Mouse (Mus musculus) kidney, embryonic 15.5 days (tissue): ENCODE results near the gene Taf5. TPM values are rescaled to one million over a fixed set of nuclear protein-coding genes. Genes with fewer than 3 reads are reported as not detected.
A peak's percentile ranks its signal among the peaks of the same experiment; 100 is the strongest.

Source experiments
- ATAC-seq: fragments of 200-750 bp; cut with Nextera tagmentation; replicated peaks from 2 replicates; pipeline ENCODE4 v1.8.0; 2017; ENCODE audit warnings: moderate TSS enrichment; ENCODE audit not compliant: low FRiP score
- H3K27ac ChIP-seq: fragments of 300-500 bp; sonication (generic); 2 replicates; pipeline ENCODE4 v1.5.1; 2015; ENCODE audit warnings: mild to moderate bottlenecking, inconsistent platforms
- H3K27me3 ChIP-seq: fragments of 300-500 bp; sonication (generic); 2 replicates; pipeline ENCODE4 v1.6.1; 2015; ENCODE audit warnings: inconsistent platforms
- H3K36me3 ChIP-seq: fragments of 300-500 bp; sonication (generic); 2 replicates; pipeline ENCODE4 v1.6.1; 2015; ENCODE audit warnings: inconsistent platforms
- H3K4me1 ChIP-seq: fragments of 300-500 bp; sonication (generic); 2 replicates; pipeline ENCODE4 v1.6.1; 2015; ENCODE audit warnings: inconsistent platforms
- H3K4me2 ChIP-seq: fragments of 300-500 bp; sonication (generic); 2 replicates; pipeline ENCODE4 v1.6.1; 2015; ENCODE audit warnings: moderate library complexity, mild to moderate bottlenecking, inconsistent platforms
- H3K4me3 ChIP-seq: fragments of 300-500 bp; sonication (generic); replicated peaks from 2 replicates; pipeline ENCODE4 v1.5.1; 2015; ENCODE audit warnings: mild to moderate bottlenecking, inconsistent platforms
- H3K9ac ChIP-seq: fragments of 300-500 bp; sonication (generic); 2 replicates; pipeline ENCODE4 v1.6.1; 2015; ENCODE audit warnings: mild to moderate bottlenecking, inconsistent platforms
- H3K9me3 ChIP-seq: fragments of 300-500 bp; sonication (generic); replicated peaks from 2 replicates; pipeline ENCODE4 v1.6.1; 2016; ENCODE audit warnings: inconsistent platforms
- WGBS: fragments of 180-500 bp; shearing (Covaris S2); methylation state at CpG from one replicate; pipeline ENCODE4 v1.1.7; 2015; ENCODE audit warnings: mixed read lengths; 5-methylcytosine and 5-hydroxymethylcytosine counted together
- polyA plus RNA-seq: library from polyadenylated mRNA; unstranded; fragments of >200 nt; fragmentation: Nextera tagmentation; extraction: Ambion mirVana; gene quantifications from 2 replicates; pipeline ENCODE4 v1.2.1, GENCODE M21; 2015

The Taf5 gene
- polyA plus RNA-seq, 1 experiment from 2014 or later, result 5.4 TPM

DNA sequence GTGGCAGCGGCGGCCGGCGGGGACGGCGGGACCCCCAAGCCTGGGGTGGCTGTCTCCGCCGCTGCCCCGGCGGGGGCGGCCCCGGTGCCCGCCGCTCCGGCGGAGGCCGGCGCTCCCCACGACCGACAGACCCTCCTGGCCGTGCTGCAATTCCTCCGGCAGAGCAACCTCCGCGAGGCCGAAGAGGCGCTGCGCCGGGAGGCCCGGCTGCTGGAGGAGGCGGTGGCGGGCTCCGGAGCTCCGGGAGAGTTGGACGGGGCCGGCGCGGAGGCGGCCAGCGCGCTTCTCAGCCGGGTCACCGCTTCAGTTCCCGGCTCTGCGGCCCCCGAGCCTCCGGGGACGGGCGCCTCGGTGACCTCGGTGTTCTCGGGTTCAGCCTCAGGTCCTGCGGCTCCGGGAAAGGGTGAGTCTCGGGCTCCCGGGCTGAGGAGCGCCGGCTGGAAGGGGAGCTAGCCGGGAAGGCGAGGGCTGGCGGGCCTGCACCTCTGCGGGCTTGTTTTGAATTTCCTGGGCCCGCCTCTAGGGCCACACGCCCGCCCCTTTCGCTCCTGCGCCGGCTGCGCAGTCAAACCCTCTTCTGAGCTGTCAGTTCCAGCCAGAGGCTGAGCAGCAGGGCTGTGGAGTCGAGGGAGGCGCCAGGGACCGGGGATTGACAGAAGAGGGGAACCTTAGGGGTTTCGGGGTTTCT lies 522 bp downstream of the Taf5 start:
- H3K4me3 ChIP-seq, result peak overlapping the region; percentile 86
- H3K9ac ChIP-seq, result peak overlapping the region; percentile 92
- peak; percentile 95 for ATAC-seq
- under 1% methylated on average over 70 of the region's 72 CpGs for WGBS
- no peaks in the 10 kb centered on the region for H3K9me3 ChIP-seq
- no peaks in the 10 kb centered on the region for H3K27me3 ChIP-seq
- peaks cover 26% of the 10 kb centered on the region for H3K36me3 ChIP-seq
- H3K4me1 ChIP-seq, result peaks cover 18% of the 10 kb centered on the region
- peak overlapping the region; percentile 91 for H3K27ac ChIP-seq
- peak overlapping the region; percentile 71 for H3K4me2 ChIP-seq

DNA sequence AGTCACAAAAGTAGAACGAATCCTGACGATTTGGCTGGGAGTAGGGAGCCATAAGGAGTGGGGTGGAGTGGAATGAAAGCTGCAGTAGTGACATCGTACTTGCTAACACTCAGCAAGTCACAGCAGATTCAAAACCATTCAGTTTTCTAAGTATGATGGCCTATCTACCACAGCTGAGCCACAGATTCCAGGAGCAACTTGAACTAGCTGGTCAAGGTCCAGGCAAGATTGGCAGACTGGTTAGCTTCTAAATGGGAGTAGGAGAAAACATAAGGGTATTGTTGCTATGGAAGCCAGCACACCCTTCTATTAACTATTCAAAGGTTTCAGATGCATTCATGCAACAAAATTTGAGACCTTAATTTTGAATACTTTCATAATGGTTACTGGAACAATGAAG lies 20.7 kb downstream of the Taf5 start:
- H3K4me1 ChIP-seq, result peaks cover 19% of the 10 kb centered on the region
- no peak overlapping the region for H3K9ac ChIP-seq
- 84% methylated on average over 3 of the region's 3 CpGs for WGBS
- no peak for ATAC-seq
- H3K27ac ChIP-seq, result no peak overlapping the region
- 0 out of 2 replicates have a peak overlapping the region, but pooled peaks have one; percentile 77 for H3K4me2 ChIP-seq
- peaks cover 54% of the 10 kb centered on the region for H3K36me3 ChIP-seq
- H3K4me3 ChIP-seq, result 0 out of 2 replicates have a peak overlapping the region, but pooled peaks have one; percentile 2
- no peaks in the 10 kb centered on the region for H3K27me3 ChIP-seq
- no peaks in the 10 kb centered on the region for H3K9me3 ChIP-seq

DNA sequence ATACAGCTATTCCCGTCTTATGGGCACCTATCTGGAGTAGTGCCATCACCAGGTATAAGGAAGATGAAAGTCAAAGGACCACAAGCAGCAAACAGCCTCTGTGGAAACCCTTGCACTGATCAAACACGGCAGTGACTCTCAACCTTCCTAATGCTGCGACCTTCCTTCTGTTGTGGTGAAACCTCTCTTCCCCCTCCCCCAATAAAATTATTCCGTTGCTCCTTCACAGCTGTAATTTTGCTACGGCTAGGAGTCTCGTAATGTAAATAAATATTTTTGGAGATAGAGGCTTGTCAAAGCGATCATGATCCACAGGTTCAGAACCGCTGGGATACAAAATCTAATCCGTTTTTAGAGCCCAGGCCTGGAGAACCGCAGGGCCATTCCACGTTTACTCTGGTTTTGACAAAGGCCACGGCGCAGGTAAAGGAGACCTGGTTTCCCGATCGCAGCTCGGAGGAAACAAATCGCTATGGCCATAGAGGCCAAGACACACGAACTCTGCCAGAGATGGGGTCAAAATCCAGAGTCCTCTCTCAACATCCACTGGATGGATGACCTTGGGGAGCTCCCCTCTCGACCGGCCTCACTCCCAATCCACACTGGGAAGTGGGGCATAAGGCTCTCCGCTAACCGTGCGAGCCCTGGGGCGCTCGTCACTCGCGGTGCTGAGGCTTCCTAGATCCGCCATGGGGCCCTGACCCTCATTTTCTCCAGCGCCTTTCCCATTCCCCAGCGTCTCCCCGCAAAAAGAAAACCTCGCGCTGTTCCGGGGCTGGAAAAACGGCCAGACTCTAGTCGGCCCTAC lies 22.4 kb downstream of the Taf5 start:
- ATAC-seq, result peak; percentile 68
- Histone ChIP-seq H3K27ac (peak overlapping the region; percentile 91), H3K4me3 (peak overlapping the region; percentile 90), H3K9me3 (no peaks in the 10 kb centered on the region), H3K4me2 (peak overlapping the region; percentile 77), H3K27me3 (no peaks in the 10 kb centered on the region), H3K4me1 (peaks cover 19% of the 10 kb centered on the region), H3K9ac (peak overlapping the region; percentile 98), H3K36me3 (peaks cover 52% of the 10 kb centered on the region)
- WGBS, result 1% methylated on average over 36 of the region's 36 CpGs

DNA sequence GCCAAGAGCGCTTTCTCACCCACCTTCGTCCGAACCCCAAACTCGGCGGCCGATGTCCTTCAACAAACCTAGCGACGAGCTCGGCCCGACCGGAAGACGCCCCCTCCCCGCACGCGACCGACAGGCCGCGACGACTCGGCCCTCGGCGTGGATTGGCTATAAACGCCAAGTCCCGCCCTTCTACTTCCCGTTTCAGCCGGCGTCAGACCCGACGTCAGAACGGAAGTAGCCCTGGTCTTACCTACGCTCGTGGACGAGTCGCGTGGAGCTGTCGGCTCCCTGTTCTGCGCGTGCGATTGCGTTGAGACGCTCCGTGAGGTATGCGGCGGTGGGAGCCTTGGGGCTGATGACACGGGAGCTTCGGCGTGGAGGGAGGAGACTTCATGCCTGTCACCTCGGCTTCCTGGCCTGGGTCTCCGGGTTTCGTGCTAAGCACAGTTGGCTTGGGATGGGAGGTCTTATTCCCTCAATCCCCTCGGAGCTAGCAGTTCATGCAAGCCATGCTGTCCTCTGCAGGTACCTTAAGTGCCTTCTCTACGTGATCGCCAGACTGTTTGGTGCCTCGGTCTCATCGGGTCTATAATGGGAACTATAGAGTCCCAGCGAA lies 23.1 kb downstream of the Taf5 start, which contains the start of the genes Usmg5 and Pdcd11:
TSS of gene Usmg5 (minus strand) at position 98 of the 607 bp plus-strand sequence.
TSS of gene Pdcd11 (plus strand) at position 219 of the 607 bp plus-strand sequence.
- no peaks in the 10 kb centered on the region for H3K27me3 ChIP-seq
- peak within 1 kb of the TSS; percentile 77 for H3K4me2 ChIP-seq
- peak within 1 kb of the TSS; percentile 90 for H3K4me3 ChIP-seq
- H3K36me3 ChIP-seq, result peaks cover 54% of the 10 kb centered on the region
- WGBS, result under 1% methylated on average over 56 of the region's 56 CpGs
- ATAC-seq, result peak; percentile 100
- no peaks in the 10 kb centered on the region for H3K9me3 ChIP-seq
- peak within 1 kb of the TSS; percentile 91 for H3K27ac ChIP-seq
- H3K9ac ChIP-seq, result peak within 1 kb of the TSS; percentile 98
- H3K4me1 ChIP-seq, result peaks cover 19% of the 10 kb centered on the region

DNA sequence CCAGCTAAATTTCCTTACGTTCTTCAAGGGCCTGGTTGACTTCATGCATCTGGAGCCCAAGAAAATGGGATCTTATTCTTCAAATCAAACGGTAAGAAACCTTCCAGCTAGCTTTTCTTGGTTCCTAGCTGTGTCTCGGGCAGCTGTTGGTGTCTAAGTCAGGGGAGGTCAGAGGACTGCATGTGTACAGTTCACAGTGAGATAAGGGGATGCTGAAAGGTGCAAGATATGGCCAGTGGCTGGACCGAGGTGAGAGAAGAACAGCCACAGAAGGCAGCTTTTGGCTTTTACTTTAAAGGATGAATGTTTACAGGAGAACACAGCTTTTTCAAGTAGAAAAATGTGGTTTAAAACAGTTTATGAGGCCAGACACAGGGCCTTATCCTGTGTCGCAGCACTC lies 33.5 kb downstream of the Taf5 start:
- H3K4me3 ChIP-seq, result no peak overlapping the region
- 92% methylated on average over 5 of the region's 5 CpGs for WGBS
- H3K36me3 ChIP-seq, result peaks cover 100% of the 10 kb centered on the region
- no peaks in the 10 kb centered on the region for H3K27me3 ChIP-seq
- no peaks in the 10 kb centered on the region for H3K9me3 ChIP-seq
- no peaks in the 10 kb centered on the region for H3K4me1 ChIP-seq
- no peak overlapping the region for H3K9ac ChIP-seq
- no peak overlapping the region for H3K4me2 ChIP-seq
- ATAC-seq, result no peak
- H3K27ac ChIP-seq, result no peak overlapping the region

DNA sequence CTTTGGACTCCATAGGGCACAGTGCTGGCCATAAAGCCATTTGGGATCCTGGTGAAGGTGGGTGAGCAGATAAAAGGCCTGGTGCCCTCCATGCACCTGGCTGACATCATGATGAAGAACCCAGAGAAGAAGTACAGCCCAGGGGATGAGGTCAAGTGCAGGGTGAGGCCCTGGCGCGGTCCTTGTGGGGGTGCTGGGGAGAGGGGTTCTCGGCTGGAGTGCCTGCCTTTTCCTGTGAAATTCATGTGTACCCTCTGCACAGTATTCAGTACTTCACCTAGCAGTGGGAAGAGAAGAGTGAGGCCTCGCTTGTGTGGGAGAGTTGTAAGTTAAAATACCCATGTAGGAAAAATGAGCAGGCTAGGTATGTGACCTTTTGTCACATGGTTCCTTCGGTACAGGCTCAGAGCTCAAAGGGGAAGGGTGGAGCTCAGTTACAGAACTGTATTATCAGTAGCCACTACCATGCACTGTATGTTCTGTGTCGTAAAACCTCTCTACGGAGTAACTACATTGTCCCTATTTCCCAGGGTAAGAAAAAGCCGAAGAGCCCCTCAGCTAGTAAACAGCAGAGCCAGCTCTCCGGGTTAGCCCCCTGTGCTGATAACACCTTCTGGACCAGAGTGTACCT lies 37.2 kb downstream of the Taf5 start:
- WGBS, result 90% methylated on average over 9 of the region's 9 CpGs
- no peak overlapping the region for H3K27ac ChIP-seq
- ATAC-seq, result no peak
- peaks cover 100% of the 10 kb centered on the region for H3K36me3 ChIP-seq
- H3K9me3 ChIP-seq, result no peaks in the 10 kb centered on the region
- H3K27me3 ChIP-seq, result no peaks in the 10 kb centered on the region
- no peak overlapping the region for H3K4me3 ChIP-seq
- H3K9ac ChIP-seq, result no peak overlapping the region
- no peaks in the 10 kb centered on the region for H3K4me1 ChIP-seq
- H3K4me2 ChIP-seq, result no peak overlapping the region

DNA sequence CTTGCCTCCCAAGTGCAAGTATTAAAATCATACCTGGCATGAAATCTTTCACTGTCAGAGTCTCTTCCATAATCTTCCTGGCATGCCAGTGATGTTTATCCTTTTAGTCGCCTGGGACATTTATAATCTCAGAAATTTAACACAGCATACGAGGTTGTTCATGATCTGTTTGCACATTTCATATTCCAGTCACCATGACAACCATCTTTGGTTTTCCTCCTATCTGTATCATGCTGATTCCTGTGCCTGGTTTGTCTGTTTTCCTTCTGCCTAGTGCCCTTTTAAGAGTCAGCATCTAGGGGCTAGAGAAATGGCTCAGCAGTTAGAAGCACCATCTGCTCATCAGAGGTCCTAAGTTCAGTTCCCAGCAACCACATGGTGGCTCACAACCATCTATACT lies 51.1 kb downstream of the Taf5 start:
- H3K4me2 ChIP-seq, result no peak overlapping the region
- H3K4me3 ChIP-seq, result no peak overlapping the region
- ATAC-seq, result no peak
- H3K36me3 ChIP-seq, result peaks cover 90% of the 10 kb centered on the region
- H3K4me1 ChIP-seq, result no peaks in the 10 kb centered on the region
- H3K9ac ChIP-seq, result no peak overlapping the region
- H3K9me3 ChIP-seq, result no peaks in the 10 kb centered on the region
- no peaks in the 10 kb centered on the region for H3K27me3 ChIP-seq
- WGBS, result 86% methylated on average over 2 of the region's 2 CpGs
- no peak overlapping the region for H3K27ac ChIP-seq

DNA sequence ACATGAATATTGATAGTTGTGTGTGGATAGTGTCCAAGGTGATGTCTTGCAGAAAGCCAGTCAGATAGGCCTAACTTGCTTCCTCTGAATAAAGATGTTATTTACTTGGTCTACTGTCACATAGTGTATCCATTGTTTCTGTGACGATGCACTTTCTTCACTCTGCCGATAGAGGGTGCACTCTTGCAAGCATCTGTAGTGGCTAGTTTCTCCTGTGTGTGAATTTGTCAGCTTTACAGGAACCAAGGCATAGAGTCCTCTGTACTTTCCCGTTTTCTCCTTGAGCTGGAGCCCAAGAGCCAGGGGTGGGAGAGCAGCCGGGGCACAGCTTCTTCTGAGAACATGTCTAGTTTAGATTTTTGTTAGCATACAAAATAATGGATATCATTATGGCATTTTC lies 53.5 kb downstream of the Taf5 start:
- no peak overlapping the region for H3K4me2 ChIP-seq
- no peaks in the 10 kb centered on the region for H3K4me1 ChIP-seq
- no peak overlapping the region for H3K27ac ChIP-seq
- ATAC-seq, result no peak
- 48% methylated on average over 4 of the region's 4 CpGs for WGBS
- no peak overlapping the region for H3K9ac ChIP-seq
- no peak overlapping the region for H3K4me3 ChIP-seq
- H3K9me3 ChIP-seq, result no peaks in the 10 kb centered on the region
- peaks cover 89% of the 10 kb centered on the region for H3K36me3 ChIP-seq
- H3K27me3 ChIP-seq, result no peaks in the 10 kb centered on the region

DNA sequence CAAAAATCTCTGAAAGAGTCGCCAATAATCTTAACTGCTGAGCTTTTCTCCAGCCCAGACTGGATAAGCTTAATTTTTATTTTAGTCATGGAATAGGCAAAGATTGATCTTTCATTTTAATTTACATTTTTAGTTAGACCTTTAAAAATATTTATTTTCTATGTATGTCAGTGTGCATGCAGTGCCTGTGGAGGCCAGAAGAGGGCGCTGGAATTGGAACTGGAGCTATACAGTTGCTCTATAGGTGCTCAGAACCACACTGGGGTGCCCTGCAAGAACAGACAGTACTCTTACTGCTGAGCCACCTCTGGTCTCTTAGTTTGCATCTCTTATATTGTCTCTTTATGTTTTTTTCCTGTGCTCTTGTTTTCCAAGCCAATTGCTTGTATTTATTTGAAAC lies 55.3 kb downstream of the Taf5 start:
- no peak for ATAC-seq
- 30% methylated on average over 2 of the region's 2 CpGs for WGBS
- no peaks in the 10 kb centered on the region for H3K9me3 ChIP-seq

DNA sequence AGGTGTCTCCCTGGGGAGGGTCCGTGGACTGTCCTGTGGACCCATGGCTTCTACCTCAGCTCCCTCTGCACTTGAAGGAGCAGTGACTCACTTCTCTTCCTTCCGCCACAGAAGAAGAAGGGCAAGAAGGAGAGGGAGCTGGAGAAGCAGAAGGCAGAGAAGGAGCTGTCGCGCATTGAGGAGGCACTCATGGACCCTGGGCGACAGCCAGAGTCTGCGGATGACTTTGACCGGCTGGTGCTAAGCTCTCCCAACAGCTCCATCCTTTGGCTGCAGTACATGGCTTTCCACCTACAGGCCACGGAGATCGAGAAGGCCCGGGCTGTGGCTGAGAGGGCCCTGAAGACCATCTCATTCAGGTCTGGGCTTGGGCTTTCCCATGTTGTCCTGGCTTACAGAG lies 60.6 kb downstream of the Taf5 start:
- H3K27ac ChIP-seq, result no peak overlapping the region

More for the DNA sequence above, 55.3 kb downstream of the Taf5 start:
- H3K4me3 ChIP-seq, result no peak overlapping the region
- no peak overlapping the region for H3K27ac ChIP-seq
- no peaks in the 10 kb centered on the region for H3K4me1 ChIP-seq
- H3K4me2 ChIP-seq, result no peak overlapping the region
- H3K36me3 ChIP-seq, result peaks cover 89% of the 10 kb centered on the region
- H3K27me3 ChIP-seq, result no peaks in the 10 kb centered on the region
- H3K9ac ChIP-seq, result no peak overlapping the region

DNA sequence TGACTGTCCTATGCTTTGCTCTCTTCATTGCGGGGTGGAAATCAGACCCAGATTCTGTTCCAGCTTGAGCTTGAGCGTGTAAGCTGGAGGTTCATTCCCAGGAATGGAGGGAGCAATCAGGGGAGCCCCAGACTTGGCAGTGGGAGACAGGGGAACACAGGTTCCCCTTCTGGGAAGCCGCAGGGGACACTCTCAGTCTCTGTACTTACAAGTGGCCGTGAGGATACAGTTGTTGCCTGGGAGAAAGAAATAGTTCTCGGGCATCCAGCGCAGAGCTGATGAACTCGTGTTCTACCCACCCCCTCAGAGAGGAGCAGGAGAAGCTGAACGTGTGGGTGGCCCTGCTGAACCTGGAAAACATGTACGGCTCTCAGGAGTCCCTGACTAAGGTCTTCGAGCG lies 61.3 kb downstream of the Taf5 start:
- Histone ChIP-seq H3K9ac (no peak overlapping the region), H3K27me3 (no peaks in the 10 kb centered on the region), H3K36me3 (peaks cover 98% of the 10 kb centered on the region), H3K4me2 (no peak overlapping the region), H3K27ac (no peak overlapping the region), H3K9me3 (no peaks in the 10 kb centered on the region), H3K4me3 (no peak overlapping the region), H3K4me1 (no peaks in the 10 kb centered on the region)
- no peak for ATAC-seq
- 90% methylated on average over 11 of the region's 11 CpGs for WGBS

More for the DNA sequence above, 60.6 kb downstream of the Taf5 start:
- Histone ChIP-seq H3K4me1 (no peaks in the 10 kb centered on the region), H3K4me3 (no peak overlapping the region), H3K27me3 (no peaks in the 10 kb centered on the region), H3K9ac (no peak overlapping the region), H3K36me3 (peaks cover 99% of the 10 kb centered on the region), H3K4me2 (no peak overlapping the region), H3K9me3 (no peaks in the 10 kb centered on the region)
- WGBS, result 94% methylated on average over 10 of the region's 10 CpGs
- ATAC-seq, result no peak
